Mouse (Mus musculus) heart, adult 2 months (tissue): ENCODE measurements at regions not wholly inside any gene's neighbourhood (a gene's known extent, or its start where the extent isn't known, plus 50 kb on each side); places are given as distances from the start of the nearest gene placed in this dataset.

Experiments used
- CTCF ChIP-seq: fragments of 200-600 bp; IDR thresholded peaks from 2 replicates; pipeline ENCODE4 v1.8.1; 2022; ENCODE audit warnings: antibody characterized with exemption, mild to moderate bottlenecking, moderate library complexity
- EP300 ChIP-seq: fragments of 200-500 bp; IDR thresholded peaks from 2 replicates; pipeline ENCODE4 v1.6.1; 2011; ENCODE audit warnings: low read depth, low read length, control low read depth; ENCODE audit not compliant: insufficient read depth

DNA sequence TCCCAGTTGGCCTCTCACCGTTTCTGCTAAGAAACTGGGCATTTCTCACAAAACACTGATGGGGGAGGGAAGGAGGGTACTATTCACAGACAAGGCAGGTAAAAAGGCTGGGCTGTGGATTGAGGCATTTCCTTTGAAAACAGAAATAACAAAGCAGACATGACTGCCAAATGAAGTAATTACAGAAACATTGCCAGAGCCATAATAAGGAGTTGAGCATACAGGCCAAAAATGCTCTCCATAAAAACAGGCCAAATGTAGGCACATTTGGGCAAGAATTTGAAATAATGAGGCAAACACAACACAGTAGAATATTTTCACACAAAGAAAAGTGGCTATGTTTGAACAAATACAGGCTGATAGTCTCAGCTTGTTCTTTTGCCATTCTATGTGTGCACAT is 491.9 kb upstream of the Cdh4 start:
- TF ChIP-seq EP300: no peak
- no peak for TF ChIP-seq CTCF
